Mouse (Mus musculus): ENCODE measurements around the gene Ppfibp1. TPM values are rescaled to one million over a fixed set of nuclear protein-coding genes. Genes with fewer than 3 reads are reported as not detected.

Gene Ppfibp1
- polyA plus RNA-seq, 2 experiments: 46.3 to 59.7 TPM

DNA sequence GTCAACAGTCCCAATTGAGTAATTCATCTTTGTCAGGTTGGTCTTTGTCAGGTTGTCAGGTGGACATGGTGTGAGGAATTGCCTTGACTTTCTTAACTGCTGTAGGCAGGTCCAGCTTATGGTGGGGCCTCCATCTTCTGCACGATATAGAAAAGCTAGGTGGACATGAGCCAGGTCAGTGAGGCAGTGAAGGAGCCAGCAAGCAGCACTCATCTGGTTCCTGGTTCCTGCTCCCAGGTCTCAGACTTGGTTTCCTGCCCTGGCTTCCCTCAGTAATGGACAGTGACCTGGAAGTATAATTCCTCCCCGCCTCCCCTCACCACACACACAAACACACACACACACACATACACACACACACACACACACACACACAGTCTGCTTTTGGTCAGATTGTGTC is 107.1 kb downstream of the Ppfibp1 start:
- DNase-seq (ENCODE audit: low spot score): no peak
- no peak overlapping the region for H3K4me2 ChIP-seq (replicated peaks; ENCODE audit: low read depth, low read length, severe bottlenecking)
- WGBS: 88% methylated on average over 2 of the region's 2 CpGs
- H3K9me3 ChIP-seq (ENCODE audit: control insufficient read depth, low read length): no peaks in the 10 kb centered on the region
- H3K9ac ChIP-seq (ENCODE audit: low read depth, low read length, severe bottlenecking): no peak overlapping the region
- ATAC-seq (ENCODE audit: low FRiP score, low read depth): no peak
- H3K27ac ChIP-seq (replicated peaks; ENCODE audit: low read depth, low read length): no peak overlapping the region
- peaks cover 42% of the 10 kb centered on the region for H3K36me3 ChIP-seq (ENCODE audit: control insufficient read depth, insufficient read depth, low read length)
- no peak overlapping the region for H3K4me3 ChIP-seq (replicated peaks; ENCODE audit: low read length)
- no peaks in the 10 kb centered on the region for H3K27me3 ChIP-seq (ENCODE audit: control insufficient read depth, insufficient read depth, low read length)
- no peak for TF ChIP-seq POLR2A (IDR thresholded peaks at IDR 0.05; ENCODE audit: borderline replicate concordance, extremely low read depth, insufficient read depth, insufficient read length)
- H3K4me1 ChIP-seq (ENCODE audit: control insufficient read depth, insufficient read depth, low read length): no peaks in the 10 kb centered on the region

DNA sequence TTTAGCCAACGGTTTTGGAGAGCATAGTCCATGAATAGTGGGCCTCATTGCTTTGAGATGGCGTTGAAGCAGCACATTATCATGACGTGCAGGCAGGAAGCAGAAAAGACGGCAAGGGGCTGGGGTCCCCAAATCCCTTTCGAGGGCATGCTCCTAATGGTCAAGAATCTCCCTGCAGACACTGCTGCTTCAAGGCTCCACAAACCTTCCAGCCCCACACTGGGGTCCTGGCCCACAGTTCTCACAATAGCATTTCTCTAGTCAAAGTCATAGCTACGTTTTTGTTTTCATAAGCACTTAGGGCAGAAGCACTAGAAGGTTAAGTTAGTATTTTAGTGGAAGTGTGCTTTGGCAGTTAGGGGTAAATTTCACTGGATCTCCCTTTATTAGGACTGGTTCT is 107.6 kb downstream of the Ppfibp1 start:
- 88% methylated on average over 6 of the region's 6 CpGs for WGBS
- Histone ChIP-seq H3K4me3 (replicated peaks; ENCODE audit: low read length) (no peak overlapping the region), H3K27ac (replicated peaks; ENCODE audit: low read depth, low read length) (no peak overlapping the region), H3K36me3 (ENCODE audit: control insufficient read depth, insufficient read depth, low read length) (peaks cover 46% of the 10 kb centered on the region), H3K4me2 (replicated peaks; ENCODE audit: low read depth, low read length, severe bottlenecking) (no peak overlapping the region), H3K4me1 (ENCODE audit: control insufficient read depth, insufficient read depth, low read length) (no peaks in the 10 kb centered on the region), H3K9ac (ENCODE audit: low read depth, low read length, severe bottlenecking) (no peak overlapping the region), H3K27me3 (ENCODE audit: control insufficient read depth, insufficient read depth, low read length) (no peaks in the 10 kb centered on the region), H3K9me3 (ENCODE audit: control insufficient read depth, low read length) (no peaks in the 10 kb centered on the region)
- no peak for TF ChIP-seq POLR2A (IDR thresholded peaks at IDR 0.05; ENCODE audit: borderline replicate concordance, extremely low read depth, insufficient read depth, insufficient read length)
- ATAC-seq (ENCODE audit: low FRiP score, low read depth): no peak
- DNase-seq (ENCODE audit: low spot score): no peak

- 84% methylated on average over 6 of the region's 6 CpGs for WGBS
- H3K36me3 ChIP-seq (ENCODE audit: control insufficient read depth, insufficient read depth, low read length): peaks cover 52% of the 10 kb centered on the region
Measured at GRCm38 (mm10) chr6:146997006-146997405, 108.7 kb downstream of the Ppfibp1 start.

GRCm38 (mm10) chr6:146998710-146999109 is 110.4 kb downstream of the Ppfibp1 start:
- TF ChIP-seq POLR2A (IDR thresholded peaks at IDR 0.05; ENCODE audit: borderline replicate concordance, extremely low read depth, insufficient read depth, insufficient read length): no peak
- no peaks in the 10 kb centered on the region for H3K9me3 ChIP-seq (ENCODE audit: control insufficient read depth, low read length)
- H3K9ac ChIP-seq (ENCODE audit: low read depth, low read length, severe bottlenecking): no peak overlapping the region
- no peak overlapping the region for H3K4me3 ChIP-seq (replicated peaks; ENCODE audit: low read length)
- no peaks in the 10 kb centered on the region for H3K4me1 ChIP-seq (ENCODE audit: control insufficient read depth, insufficient read depth, low read length)
- peaks cover 62% of the 10 kb centered on the region for H3K36me3 ChIP-seq (ENCODE audit: control insufficient read depth, insufficient read depth, low read length)
- 92% methylated on average over 4 of the region's 4 CpGs for WGBS
- H3K27ac ChIP-seq (replicated peaks; ENCODE audit: low read depth, low read length): no peak overlapping the region
- ATAC-seq (ENCODE audit: low FRiP score, low read depth): no peak
- H3K27me3 ChIP-seq (ENCODE audit: control insufficient read depth, insufficient read depth, low read length): no peaks in the 10 kb centered on the region
- no peak for DNase-seq (ENCODE audit: low spot score)
- no peak overlapping the region for H3K4me2 ChIP-seq (replicated peaks; ENCODE audit: low read depth, low read length, severe bottlenecking)

More at GRCm38 (mm10) chr6:146997006-146997405, 108.7 kb downstream of the Ppfibp1 start:
- Histone ChIP-seq H3K27me3 (ENCODE audit: control insufficient read depth, insufficient read depth, low read length) (no peaks in the 10 kb centered on the region), H3K4me1 (ENCODE audit: control insufficient read depth, insufficient read depth, low read length) (no peaks in the 10 kb centered on the region), H3K27ac (replicated peaks; ENCODE audit: low read depth, low read length) (no peak overlapping the region), H3K9ac (ENCODE audit: low read depth, low read length, severe bottlenecking) (no peak overlapping the region), H3K4me3 (replicated peaks; ENCODE audit: low read length) (no peak overlapping the region), H3K4me2 (replicated peaks; ENCODE audit: low read depth, low read length, severe bottlenecking) (no peak overlapping the region), H3K9me3 (ENCODE audit: control insufficient read depth, low read length) (no peaks in the 10 kb centered on the region)
- DNase-seq (ENCODE audit: low spot score): no peak
- no peak for TF ChIP-seq POLR2A (IDR thresholded peaks at IDR 0.05; ENCODE audit: borderline replicate concordance, extremely low read depth, insufficient read depth, insufficient read length)
- ATAC-seq (ENCODE audit: low FRiP score, low read depth): no peak

DNA sequence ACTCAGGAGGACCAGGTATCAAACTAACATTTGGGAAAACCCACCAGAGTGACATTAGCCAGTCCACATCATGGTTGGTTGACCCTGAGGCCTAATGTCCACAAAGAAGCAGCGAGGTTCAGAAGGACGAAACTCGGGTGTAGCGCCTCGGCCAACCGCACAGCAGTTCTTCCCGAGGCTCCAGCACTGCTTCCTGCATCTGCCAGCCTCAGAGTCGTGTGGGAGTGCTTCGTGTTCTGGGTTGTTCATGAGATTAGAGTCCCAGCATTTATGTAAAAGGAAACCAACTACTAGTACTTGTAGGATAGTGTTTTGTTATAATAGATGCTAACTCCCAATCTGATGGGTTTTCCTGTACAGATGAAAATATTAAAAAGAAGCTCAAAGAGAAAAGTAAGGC is 111.0 kb downstream of the Ppfibp1 start:
- ATAC-seq (ENCODE audit: low FRiP score, low read depth) (no peak), DNase-seq (ENCODE audit: low spot score) (no peak)
- Histone ChIP-seq H3K36me3 (ENCODE audit: control insufficient read depth, insufficient read depth, low read length) (peaks cover 66% of the 10 kb centered on the region), H3K27ac (replicated peaks; ENCODE audit: low read depth, low read length) (no peak overlapping the region), H3K4me1 (ENCODE audit: control insufficient read depth, insufficient read depth, low read length) (no peaks in the 10 kb centered on the region), H3K4me3 (replicated peaks; ENCODE audit: low read length) (no peak overlapping the region), H3K27me3 (ENCODE audit: control insufficient read depth, insufficient read depth, low read length) (no peaks in the 10 kb centered on the region), H3K9me3 (ENCODE audit: control insufficient read depth, low read length) (no peaks in the 10 kb centered on the region), H3K9ac (ENCODE audit: low read depth, low read length, severe bottlenecking) (no peak overlapping the region), H3K4me2 (replicated peaks; ENCODE audit: low read depth, low read length, severe bottlenecking) (no peak overlapping the region)
- TF ChIP-seq POLR2A (IDR thresholded peaks at IDR 0.05; ENCODE audit: borderline replicate concordance, extremely low read depth, insufficient read depth, insufficient read length): no peak
- 91% methylated on average over 9 of the region's 9 CpGs for WGBS

GRCm38 (mm10) chr6:146999755-147000154 is 111.5 kb downstream of the Ppfibp1 start:
- Histone ChIP-seq H3K27me3 (ENCODE audit: control insufficient read depth, insufficient read depth, low read length) (no peaks in the 10 kb centered on the region), H3K4me2 (replicated peaks; ENCODE audit: low read depth, low read length, severe bottlenecking) (no peak overlapping the region), H3K4me1 (ENCODE audit: control insufficient read depth, insufficient read depth, low read length) (no peaks in the 10 kb centered on the region), H3K9ac (ENCODE audit: low read depth, low read length, severe bottlenecking) (no peak overlapping the region), H3K27ac (replicated peaks; ENCODE audit: low read depth, low read length) (no peak overlapping the region), H3K36me3 (ENCODE audit: control insufficient read depth, insufficient read depth, low read length) (peaks cover 66% of the 10 kb centered on the region), H3K4me3 (replicated peaks; ENCODE audit: low read length) (no peak overlapping the region), H3K9me3 (ENCODE audit: control insufficient read depth, low read length) (no peaks in the 10 kb centered on the region)
- TF ChIP-seq POLR2A (IDR thresholded peaks at IDR 0.05; ENCODE audit: borderline replicate concordance, extremely low read depth, insufficient read depth, insufficient read length): no peak
- DNase-seq (ENCODE audit: low spot score): no peak
- 65% methylated on average over 2 of the region's 2 CpGs for WGBS
- no peak for ATAC-seq (ENCODE audit: low FRiP score, low read depth)

All from limb, embryonic 14.5 days (tissue).